Mouse (Mus musculus) ES-E14 (cell line): Measurements from ENCODE around the gene Emc9. TPM values are rescaled to one million over a fixed set of nuclear protein-coding genes. Genes with fewer than 3 reads are reported as not detected.
A peak's percentile ranks its signal among the peaks of the same experiment; 100 is the strongest.

Source experiments
- DNase-seq: peaks from one replicate; pipeline ENCODE4 v3.0.0-alpha.2; 2013; ENCODE audit warnings: low read depth, low spot score
- H3K27ac ChIP-seq: 2 replicates; pipeline ENCODE4 v1.5.1; 2012; ENCODE audit warnings: low read depth, mild to moderate bottlenecking, low read length, moderate library complexity, mixed read lengths; ENCODE audit not compliant: poor library complexity, insufficient read depth, severe bottlenecking
- H3K36me3 ChIP-seq: 2 replicates; pipeline ENCODE4 v1.6.1; 2012; ENCODE audit warnings: mild to moderate bottlenecking, low read length, moderate library complexity, mixed read lengths; ENCODE audit not compliant: control insufficient read depth, poor library complexity, insufficient read depth, severe bottlenecking
- H3K4me1 ChIP-seq, 2 experiments: fragments of 150-350 bp in 1 of 2; sonication (generic) in 1 of 2; 2 replicates each; pipeline ENCODE4 v1.6.1; 2012; ENCODE audit warnings: low read length in 2 of 2, mild to moderate bottlenecking in 1 of 2, mixed read lengths in 1 of 2; ENCODE audit not compliant: control insufficient read depth in 2 of 2, insufficient read depth in 2 of 2, poor library complexity in 1 of 2
- H3K4me3 ChIP-seq, 2 experiments: fragments of 150-350 bp in 1 of 2; sonication (generic) in 1 of 2; 2 replicates each; pipeline ENCODE4 v1.5.1; 2012; ENCODE audit warnings: low read length in 2 of 2, low read depth in 1 of 2, mild to moderate bottlenecking in 1 of 2, mixed read lengths in 1 of 2; ENCODE audit not compliant: insufficient read depth in 1 of 2, poor library complexity in 1 of 2, severe bottlenecking in 1 of 2
- H3K9ac ChIP-seq: 2 replicates; pipeline ENCODE4 v1.6.1; 2012; ENCODE audit warnings: low read depth, mild to moderate bottlenecking, low read length, mixed read lengths; ENCODE audit not compliant: poor library complexity, insufficient read depth, severe bottlenecking
- H3K9me3 ChIP-seq: fragments of 150-350 bp; sonication (generic); 2 replicates; pipeline ENCODE4 v1.6.1; 2012; ENCODE audit warnings: low read depth, mild to moderate bottlenecking, low read length; ENCODE audit not compliant: control insufficient read depth, insufficient read depth
- CHD2 ChIP-seq: IDR thresholded peaks from 2 replicates; pipeline ENCODE4 v1.6.1; 2014; ENCODE audit warnings: mild to moderate bottlenecking, low read depth, low read length, inconsistent platforms
- HCFC1 ChIP-seq: IDR thresholded peaks from 2 replicates; pipeline ENCODE4 v1.6.1; 2012; ENCODE audit warnings: low read length, inconsistent platforms, borderline replicate concordance; ENCODE audit not compliant: insufficient read depth
- MAFK ChIP-seq: IDR thresholded peaks from 2 replicates; pipeline ENCODE4 v1.6.1; 2014; ENCODE audit warnings: mild to moderate bottlenecking, low read depth, low read length, inconsistent platforms; ENCODE audit not compliant: insufficient read depth
- ZC3H11A ChIP-seq: IDR thresholded peaks from 2 replicates; pipeline ENCODE4 v1.6.1; 2012; ENCODE audit warnings: low read depth, mild to moderate bottlenecking, inconsistent platforms, low read length, borderline replicate concordance
- ZNF384 ChIP-seq: IDR thresholded peaks from 2 replicates; pipeline ENCODE4 v1.6.1; 2012; ENCODE audit warnings: low read depth, low read length, inconsistent platforms
- in situ Hi-C, 2 experiments: fragments of 600-800 bp; cut with MboI; formaldehyde crosslinking; loops; one replicate each; pipeline ENCODE4 v1.15.1; 2025; ENCODE audit warnings: low sequenced_read_pairs in 2 of 2, inconsistent platforms in 1 of 2; ENCODE audit not compliant: unreplicated experiment in 2 of 2
- total RNA-seq: library from RNA; depleted of rRNA; stranded (reverse); fragments of 300-350 nt; gene quantifications from 2 replicates; pipeline ENCODE4 v1.2.3, GENCODE M21; 2012; rRNA removed

The Emc9 gene
- total RNA-seq, 1 experiment, result 4.9 TPM

DNA sequence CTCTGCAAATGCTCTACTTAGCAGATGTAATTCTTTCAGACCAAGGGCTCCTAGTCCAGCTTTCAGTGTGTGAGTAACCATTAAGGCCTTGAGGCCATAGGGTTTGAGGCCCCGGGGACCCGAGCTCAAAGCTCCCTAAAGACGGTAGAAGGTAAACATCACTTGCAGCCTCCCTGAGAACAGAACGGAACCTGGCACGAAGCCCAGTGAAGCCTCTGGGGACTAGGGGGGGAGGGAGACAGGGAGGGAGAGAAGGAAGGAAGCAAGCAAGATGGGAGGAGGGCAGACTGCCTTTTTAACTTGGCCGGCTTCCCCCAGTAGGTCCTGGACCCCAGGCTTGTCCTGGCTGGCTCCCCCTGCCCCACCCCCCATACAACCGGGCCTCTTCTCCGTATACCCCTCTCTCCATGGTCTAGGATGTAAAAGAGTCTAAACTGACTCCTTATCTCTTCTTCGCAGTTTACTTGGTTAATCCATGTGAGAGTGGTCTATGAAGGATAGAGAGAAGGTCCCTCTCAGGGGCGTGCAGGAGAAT lies 44.2 kb downstream of the Emc9 start:
- DNase-seq, result no peak
- Histone ChIP-seq H3K27ac (no peak overlapping the region), H3K9ac (peak overlapping the region; percentile 81), H3K4me1 (peaks cover 7 to 21% of the 10 kb centered on the region in 2 experiments; a peak in 3 of 4 replicates), H3K36me3 (peaks cover 27% of the 10 kb centered on the region), H3K4me3 (peak overlapping the region; percentile 71 to 75), H3K9me3 (no peaks in the 10 kb centered on the region)
- in situ Hi-C loops, result loop anchor here in 1 of 2 experiments (5.0 kb wide), 1 partner anchor 51 kb away; the partner anchor contains the start of genes Psme2 and Rnf31
- TF ChIP-seq ZC3H11A (no peak), CHD2 (no peak), MAFK (no peak)

DNA sequence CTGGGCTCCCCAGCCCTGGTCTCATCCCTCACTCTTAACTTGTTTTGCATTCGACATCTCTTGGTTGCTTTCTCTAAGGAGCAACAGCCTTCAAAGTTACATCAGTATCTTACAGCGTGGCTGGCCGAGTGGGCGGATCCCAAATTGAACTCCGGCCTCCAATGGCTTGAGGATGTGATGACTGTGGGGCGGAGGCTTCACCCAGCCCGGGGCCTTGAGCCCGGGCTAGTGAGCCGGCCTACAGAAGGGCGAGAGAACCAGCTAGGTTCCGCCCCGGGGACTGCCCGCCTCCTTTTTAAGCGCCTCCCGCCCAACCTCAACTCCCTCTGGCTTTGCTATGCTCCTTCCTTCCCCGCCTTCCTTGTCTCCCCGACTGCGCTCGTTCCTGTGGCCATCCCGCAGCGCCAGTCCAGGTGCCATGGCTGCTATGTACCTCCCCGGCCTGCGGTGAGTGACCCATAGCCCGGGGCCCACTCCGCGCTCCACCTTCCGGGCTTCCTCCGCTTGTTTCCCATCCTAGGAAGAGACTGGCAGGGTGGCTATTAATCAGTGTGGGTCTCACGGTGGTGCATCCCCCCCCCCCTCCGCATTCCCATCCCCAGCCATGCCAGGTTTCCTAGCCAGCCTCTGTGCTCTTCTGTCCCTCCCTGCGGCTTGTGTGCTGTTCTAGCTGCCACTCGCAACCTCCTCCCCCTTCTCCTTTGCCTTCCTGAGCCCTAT lies 44.9 kb downstream of the Emc9 start, which contains the start of gene Pck2:
TSS of gene Pck2 (plus strand) at position 200 of the 720 bp plus-strand sequence.
- Histone ChIP-seq H3K9me3 (no peaks in the 10 kb centered on the region), H3K9ac (peak within 1 kb of the TSS; percentile 81), H3K4me3 (peak within 1 kb of the TSS; percentile 71 to 75), H3K36me3 (peaks cover 25% of the 10 kb centered on the region), H3K4me1 (peaks cover 7 to 21% of the 10 kb centered on the region in 2 experiments; a peak in 3 of 4 replicates), H3K27ac (no peak within 1 kb of the TSS)
- DNase-seq, result peak; percentile 93
- TF ChIP-seq HCFC1, result 0 out of 2 replicates have a peak, but pooled peaks have one; percentile 24
- no peak for TF ChIP-seq ZNF384
- in situ Hi-C loops, result loop anchor here in 1 of 2 experiments (5.0 kb wide), 1 partner anchor 52 kb away; the partner anchor contains the start of genes Psme2 and Rnf31

DNA sequence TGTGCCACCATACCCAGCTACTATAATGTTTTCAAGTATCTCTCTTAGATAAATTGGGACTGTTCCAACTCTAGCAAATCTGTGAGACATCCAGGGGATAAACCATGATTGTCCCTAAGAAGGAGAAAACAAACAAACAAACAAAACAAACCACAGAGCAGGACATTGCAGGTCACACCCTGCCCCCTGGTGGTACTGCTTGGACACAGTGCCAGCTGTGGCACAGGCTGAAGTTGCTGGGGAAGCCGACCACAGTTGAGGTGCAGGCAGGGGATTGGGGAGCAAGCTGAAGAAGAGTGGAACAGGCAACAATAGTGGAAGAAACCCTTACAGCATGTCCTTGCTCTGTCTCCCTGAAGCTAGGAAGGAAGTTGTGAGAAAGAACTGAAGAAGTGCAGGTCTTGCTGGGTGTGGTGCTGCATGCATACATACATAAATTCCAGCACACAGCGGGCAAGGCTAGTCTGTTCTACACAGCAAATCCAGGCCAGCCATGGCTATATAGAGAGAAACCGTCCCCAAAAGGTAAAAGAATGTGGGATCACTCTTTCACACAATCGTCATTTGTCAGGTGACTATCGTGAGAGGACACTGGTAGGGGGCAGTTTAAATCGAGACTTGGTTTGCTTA lies 48.9 kb downstream of the Emc9 start:
- no peaks in the 10 kb centered on the region for H3K9me3 ChIP-seq
- DNase-seq, result no peak
- no peaks in the 10 kb centered on the region for H3K36me3 ChIP-seq
- H3K4me3 ChIP-seq, result no peak overlapping the region
- H3K27ac ChIP-seq, result no peak overlapping the region
- peaks cover 7 to 16% of the 10 kb centered on the region in 2 experiments; a peak in 3 of 4 replicates for H3K4me1 ChIP-seq
- H3K9ac ChIP-seq, result 0 out of 2 replicates have a peak overlapping the region, but pooled peaks have one; percentile 1
- in situ Hi-C loops, result no loop called here
- no peak for TF ChIP-seq ZNF384
- no peak for TF ChIP-seq CHD2
- TF ChIP-seq MAFK, result no peak
- TF ChIP-seq HCFC1, result no peak
- no peak for TF ChIP-seq ZC3H11A

Other genes with a start within 250 kb of the Emc9 start
- gene Dhrs4, start 106.5 kb downstream of the Emc9 start, total RNA-seq, result 14.6 and 14.9 TPM in 2 replicates
- gene Carmil3, start 94.7 kb downstream of the Emc9 start, total RNA-seq, result 0.58 and 1.1 TPM in 2 replicates
- 0.21 TPM in 1 of 2 replicates, not detected in the other for gene Cpne6, start 74.9 kb downstream of the Emc9 start, total RNA-seq
- gene Nrl, start 60.3 kb downstream of the Emc9 start, total RNA-seq, result not detected in 2 replicates
- gene Pck2, start 45.0 kb downstream of the Emc9 start, total RNA-seq, result 28.5 and 108 TPM in 2 replicates
- gene Dcaf11, start 25.3 kb downstream of the Emc9 start, total RNA-seq, result 17.5 and 28.8 TPM in 2 replicates
- not detected in 2 replicates for gene A730061H03Rik, start 24.9 kb downstream of the Emc9 start, total RNA-seq
- gene Fitm1, start 9.7 kb downstream of the Emc9 start, total RNA-seq, result 0.71 and 1.6 TPM in 2 replicates
- 32.8 and 59.5 TPM in 2 replicates for gene Psme1, start 7.2 kb downstream of the Emc9 start, total RNA-seq
- 44.0 and 74.3 TPM in 2 replicates for gene Psme2, start 5.8 kb upstream of the Emc9 start, total RNA-seq
- 13.1 and 33.7 TPM in 2 replicates for gene Rnf31, start 6.4 kb upstream of the Emc9 start, total RNA-seq
- 5.8 and 17.5 TPM in 2 replicates for gene Irf9, start 18.3 kb upstream of the Emc9 start, total RNA-seq
- 5.8 and 11.8 TPM in 2 replicates for gene Rec8, start 32.7 kb upstream of the Emc9 start, total RNA-seq
- gene Ipo4, start 50.7 kb upstream of the Emc9 start, total RNA-seq, result 62.9 and 111 TPM in 2 replicates
- gene Gm49378, start 52.6 kb upstream of the Emc9 start, total RNA-seq, result not detected in 2 replicates
- 41.1 and 76.1 TPM in 2 replicates for gene Tm9sf1, start 58.5 kb upstream of the Emc9 start, total RNA-seq
- gene Tssk4, start 64.9 kb upstream of the Emc9 start, total RNA-seq, result not detected in 2 replicates
- gene Mdp1, start 75.2 kb upstream of the Emc9 start, total RNA-seq, result 13.0 and 16.5 TPM in 2 replicates
- gene Gmpr2, start 86.6 kb upstream of the Emc9 start, total RNA-seq, result 15.3 and 18.2 TPM in 2 replicates
- gene Nedd8, start 86.8 kb upstream of the Emc9 start, total RNA-seq, result 187 and 253 TPM in 2 replicates
- gene Tinf2, start 96.5 kb upstream of the Emc9 start, total RNA-seq, result 26.1 and 60.9 TPM in 2 replicates
- 13.4 and 31.6 TPM in 2 replicates for gene Tgm1, start 128.6 kb upstream of the Emc9 start, total RNA-seq
- gene Rabggta, start 137.0 kb upstream of the Emc9 start, total RNA-seq, result 34.0 and 95.5 TPM in 2 replicates
- gene Dhrs1, start 160.4 kb upstream of the Emc9 start, total RNA-seq, result 9.6 and 18.0 TPM in 2 replicates
- gene Nop9, start 160.4 kb upstream of the Emc9 start, total RNA-seq, result 30.0 and 38.3 TPM in 2 replicates
- gene Cideb, start 173.2 kb upstream of the Emc9 start, total RNA-seq, result 2.2 and 4.1 TPM in 2 replicates
- gene Ltb4r2, start 176.1 kb upstream of the Emc9 start, total RNA-seq, result 1.5 and 7.1 TPM in 2 replicates
- 0.67 and 2.1 TPM in 2 replicates for gene Ltb4r1, start 180.7 kb upstream of the Emc9 start, total RNA-seq
- 0.27 and 0.32 TPM in 2 replicates for gene Adcy4, start 198.8 kb upstream of the Emc9 start, total RNA-seq
- gene Ripk3, start 203.6 kb upstream of the Emc9 start, total RNA-seq, result 9.0 and 17.8 TPM in 2 replicates
- 6.4 and 25.4 TPM in 2 replicates for gene Nfatc4, start 237.8 kb upstream of the Emc9 start, total RNA-seq